Comparison of ENCODE assay signal across 8 mouse cellular contexts in the genomic region with DNA sequence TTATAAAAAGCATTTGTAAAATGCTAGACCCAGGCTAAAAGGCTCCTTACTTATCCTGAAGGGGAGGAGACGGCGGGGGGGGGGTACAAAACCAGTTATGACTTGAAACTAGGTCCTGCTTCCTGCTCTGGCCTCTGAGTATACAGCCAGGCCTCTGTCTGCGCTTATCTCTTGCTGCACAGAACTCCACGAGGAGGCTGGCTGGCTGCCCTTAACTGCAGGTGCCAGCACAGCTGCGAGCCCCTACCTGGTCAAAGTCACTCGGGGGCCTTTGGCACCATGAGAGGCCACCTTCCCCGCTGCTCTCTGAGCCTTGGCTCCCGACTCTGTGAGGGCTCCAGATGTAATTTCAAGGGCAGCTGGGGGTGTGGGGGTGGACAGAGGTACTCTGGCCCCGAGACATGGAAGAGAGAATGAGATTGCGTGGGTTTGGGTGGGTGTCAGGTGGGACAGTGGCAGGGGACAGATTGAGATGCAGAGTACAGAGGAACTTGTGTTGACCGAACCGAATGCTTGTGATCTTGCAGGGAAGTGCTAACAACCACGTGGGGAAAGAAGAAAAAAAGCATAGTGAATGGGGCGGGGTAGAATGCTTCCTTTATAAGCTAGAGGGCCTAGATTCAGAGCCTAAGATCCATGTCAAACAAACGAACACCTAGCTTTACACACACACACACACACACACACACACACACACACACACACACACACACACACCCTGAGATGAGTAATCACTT. TPM values are rescaled to one million over a fixed set of nuclear protein-coding genes. Genes with fewer than 3 reads are reported as not detected.
A peak's percentile ranks its signal among the peaks of the same experiment; 100 is the strongest.
DNase-seq lines count a peak whose midpoint lies in the region; ATAC-seq and TF ChIP-seq lines count a peak whose summit lies in the region.
"Had no signal": no experiment of that assay in that cellular context is flagged by ENCODE, and none has a peak within 500 bp of the region (broad histone marks: within the 10 kb centered on the region; RNA-seq: fewer than 3 reads in every experiment).

No protein-coding gene starts in this region.

- H3K79me2 ChIP-seq in MEL (ENCODE audit: control insufficient read depth, insufficient read depth, low read length, poor library complexity), result no peaks in the 10 kb centered on the region

- H3K27me3 ChIP-seq in MEL (ENCODE audit: control insufficient read depth in 1 of 2, insufficient read depth in 2 of 2, low read length in 2 of 2), result no peaks in the 10 kb centered on the region
- no peaks in the 10 kb centered on the region for H3K27me3 ChIP-seq in midbrain, embryonic 16.5 days (ENCODE audit: control insufficient read depth, insufficient read depth, low read depth, low read length)

- H3K27ac ChIP-seq in MEL (ENCODE audit: control insufficient read depth, low read depth, low read length), result peak overlapping the region; percentile 93
- no peak overlapping the region for H3K27ac ChIP-seq in midbrain, embryonic 16.5 days (ENCODE audit: low read length)

- TF ChIP-seq CTCF in MEL (IDR thresholded peaks at IDR 0.05 in 2 of 3, conservative IDR thresholded peaks at IDR 0.05 in 1 of 3; ENCODE audit: control insufficient read depth in 1 of 3, insufficient read depth in 1 of 3, low read depth in 2 of 3, low read length in 3 of 3, poor library complexity in 1 of 3, severe bottlenecking in 1 of 3), result no peak

- H3K36me3 ChIP-seq in MEL (ENCODE audit: control insufficient read depth in 1 of 2, insufficient read depth in 2 of 2, low read length in 2 of 2), result peaks cover 0 to 24% of the 10 kb centered on the region in 2 experiments; a peak in 2 of 4 replicates
- H3K36me3 ChIP-seq in midbrain, embryonic 16.5 days (ENCODE audit: control insufficient read depth, insufficient read depth, low read length), result no peaks in the 10 kb centered on the region

- H3K9ac ChIP-seq in MEL (ENCODE audit: control insufficient read depth, low read depth, low read length, poor library complexity, severe bottlenecking), result peak overlapping the region; percentile 63
- H3K9ac ChIP-seq in midbrain, embryonic 16.5 days (ENCODE audit: low read depth, low read length), result no peak overlapping the region

- peak; percentile 81 to 96; a peak in 3 of 4 replicates for TF ChIP-seq EP300 in MEL (IDR thresholded peaks at IDR 0.05; ENCODE audit: low read depth in 1 of 2, low read length in 2 of 2)

- peak in 1 of 2 experiments; percentile 38; a peak in 1 of 4 replicates for TF ChIP-seq POLR2A in MEL (IDR thresholded peaks at IDR 0.05; ENCODE audit: control insufficient read depth in 1 of 2, insufficient read depth in 1 of 2, low read depth in 1 of 2, low read length in 2 of 2, poor library complexity in 1 of 2)

- no peaks in the 10 kb centered on the region for H3K9me3 ChIP-seq in MEL (replicated peaks; ENCODE audit: insufficient read depth, low read length)
- H3K9me3 ChIP-seq in midbrain, embryonic 16.5 days (replicated peaks; ENCODE audit: control insufficient read depth, low read length, poor library complexity, severe bottlenecking), result no peaks in the 10 kb centered on the region

- no peak for ATAC-seq in midbrain, embryonic 16.5 days

- peak overlapping the region; percentile 51 to 65 for H3K4me3 ChIP-seq in MEL (ENCODE audit: control insufficient read depth in 1 of 2, insufficient read depth in 1 of 2, low read depth in 2 of 2, low read length in 2 of 2)
- no peak overlapping the region for H3K4me3 ChIP-seq in midbrain, embryonic 16.5 days (ENCODE audit: low read depth, low read length)

- peaks cover 27 to 32% of the 10 kb centered on the region in 2 experiments for H3K4me1 ChIP-seq in MEL (ENCODE audit: control insufficient read depth in 1 of 2, insufficient read depth in 2 of 2, low read length in 2 of 2)
- no peaks in the 10 kb centered on the region for H3K4me1 ChIP-seq in midbrain, embryonic 16.5 days (ENCODE audit: control insufficient read depth, insufficient read depth, low read length)

- no peak overlapping the region for H3K4me2 ChIP-seq in midbrain, embryonic 16.5 days (ENCODE audit: low read length)

- 73% methylated on average over 15 of the region's 15 CpGs for WGBS in midbrain, embryonic 16.5 days

- no peak for TF ChIP-seq RAD21 in MEL (IDR thresholded peaks at IDR 0.05; ENCODE audit: low read depth, low read length)

- peak; percentile 92 for DNase-seq in MEL (ENCODE audit: low read depth, low spot score)
- DNase-seq in c-Kit-negative CD71-positive TER-119-positive erythroid progenitor cells, embryonic 14.5 days (ENCODE audit: low read depth, low spot score), result peak; percentile 40
- DNase-seq in heart, postnatal 4 days, result peak; percentile 78
- DNase-seq in lung, postnatal 14 days, result peak; percentile 40
- no peak for DNase-seq in T-cell, adult 2 months (ENCODE audit: low spot score)
- no peak for DNase-seq in embryo, embryonic 10 days (ENCODE audit: low spot score)
- DNase-seq: adrenal gland, adult 2 months had no signal

TF ChIP-seq in MEL, 35 proteins besides CTCF, POLR2A, EP300 and RAD21:
- TF ChIP-seq NRF1 (IDR thresholded peaks at IDR 0.05; ENCODE audit: insufficient read depth, low read depth, low read length, poor library complexity, severe bottlenecking) (no peak; the same call in 1 of the 2 replicates), CHD2 (IDR thresholded peaks at IDR 0.05; ENCODE audit: low read length) (no peak), JUND (IDR thresholded peaks at IDR 0.05; ENCODE audit: low read depth, low read length) (no peak), MAFK (IDR thresholded peaks at IDR 0.05; ENCODE audit: borderline replicate concordance, low read depth, low read length) (no peak; the same call in 1 of the 2 replicates), TAL1 (IDR thresholded peaks at IDR 0.05; ENCODE audit: low read length) (peak; percentile 88), USF2 (IDR thresholded peaks at IDR 0.05; ENCODE audit: borderline replicate concordance in 1 of 2, insufficient read depth in 1 of 2, low read depth in 1 of 2, low read length in 2 of 2) (peak in 1 of 2 experiments; percentile 28; a peak in 1 of 4 replicates), ZC3H11A (IDR thresholded peaks at IDR 0.05; ENCODE audit: low read depth, low read length) (peak; percentile 25; the same call in 1 of the 2 replicates), SIN3A (IDR thresholded peaks at IDR 0.05; ENCODE audit: low read length) (peak; percentile 80), ZNF384 (IDR thresholded peaks at IDR 0.05; ENCODE audit: low read depth, low read length) (peak; percentile 83), ZKSCAN1 (IDR thresholded peaks at IDR 0.05; ENCODE audit: low read depth, low read length) (no peak), MAZ (IDR thresholded peaks at IDR 0.05; ENCODE audit: low read depth, low read length) (peak; percentile 89), MEF2A (IDR thresholded peaks at IDR 0.05; ENCODE audit: extremely low read depth, insufficient replicate concordance, low read depth, low read length, poor library complexity, severe bottlenecking) (0 out of 2 replicates have a peak, but pooled peaks have one; percentile 54), USF1 (IDR thresholded peaks at IDR 0.05; ENCODE audit: low read depth, low read length) (peak; percentile 77), KAT2A (conservative IDR thresholded peaks at IDR 0.05; ENCODE audit: low read depth, low read length) (no peak), MYB (IDR thresholded peaks at IDR 0.05; ENCODE audit: low read depth, low read length) (peak; percentile 67), ZMIZ1 (IDR thresholded peaks at IDR 0.05; ENCODE audit: low read depth, low read length) (no peak), ETS1 (IDR thresholded peaks at IDR 0.05; ENCODE audit: low read depth, low read length) (peak; percentile 98), MXI1 (IDR thresholded peaks at IDR 0.05; ENCODE audit: low read depth, low read length) (peak; percentile 95), BHLHE40 (IDR thresholded peaks at IDR 0.05; ENCODE audit: borderline replicate concordance, low read depth, low read length) (peak; percentile 60; the same call in 1 of the 2 replicates), RCOR1 (IDR thresholded peaks at IDR 0.05; ENCODE audit: low read depth, low read length) (peak; percentile 75; the same call in 1 of the 2 replicates), TBP (IDR thresholded peaks at IDR 0.05; ENCODE audit: low read depth, low read length) (no peak; the same call in 1 of the 2 replicates), SMC3 (IDR thresholded peaks at IDR 0.05; ENCODE audit: low read depth, low read length) (no peak; the same call in 1 of the 2 replicates), MAX (IDR thresholded peaks at IDR 0.05; ENCODE audit: low read length) (peak; percentile 83), TCF12 (IDR thresholded peaks at IDR 0.05; ENCODE audit: low read depth, low read length) (peak; percentile 100), NELFE (IDR thresholded peaks at IDR 0.05; ENCODE audit: low read depth, low read length) (peak; percentile 36; the same call in 1 of the 2 replicates), POLR2AphosphoS5 (IDR thresholded peaks at IDR 0.05; ENCODE audit: borderline replicate concordance, low read depth, low read length) (no peak), E2F4 (IDR thresholded peaks at IDR 0.05; ENCODE audit: borderline replicate concordance, low read depth, low read length) (no peak), UBTF (IDR thresholded peaks at IDR 0.05; ENCODE audit: borderline replicate concordance, insufficient read depth, low read depth, low read length) (no peak), POLR2AphosphoS2 (IDR thresholded peaks at IDR 0.05; ENCODE audit: low read length) (peak; percentile 25; the same call in 1 of the 2 replicates), GATA1 (IDR thresholded peaks at IDR 0.05; ENCODE audit: low read depth, low read length) (peak; percentile 91), CHD1 (IDR thresholded peaks at IDR 0.05; ENCODE audit: low read depth, low read length) (no peak), MYC (IDR thresholded peaks at IDR 0.05; ENCODE audit: low read depth, low read length) (peak; percentile 87), HCFC1 (IDR thresholded peaks at IDR 0.05; ENCODE audit: low read depth, low read length) (peak; percentile 51; the same call in 1 of the 2 replicates), GABPA (IDR thresholded peaks at IDR 0.05; ENCODE audit: low read depth, low read length) (0 out of 2 replicates have a peak, but pooled peaks have one; percentile 26), ELF1 (IDR thresholded peaks at IDR 0.05; ENCODE audit: low read depth, low read length) (peak; percentile 78)

RNA-seq across cellular contexts. Expression of gene Wipi1, which starts 24.0 kb away (rescaled TPM):
- 2.5 and 2.6 TPM in 2 replicates for total RNA-seq in MEL (2012; rRNA removed)
- 1 to 10 TPM in 1 of 2 experiments, not detected in 1; 8.2 TPM for polyA plus RNA-seq in MEL (2012; ENCODE audit: insufficient read depth in 1 of 2, insufficient read length in 2 of 2, low read depth in 1 of 2, low replicate concordance in 2 of 2, missing spikeins in 1 of 2)
- total RNA-seq in heart, postnatal 4 days (2021), result 10 to 100 TPM; 85.0 to 86.1 TPM
- polyA plus RNA-seq in midbrain, embryonic 16.5 days (2015; fragmentation: Nextera tagmentation; extraction: Ambion mirVana), result 14.3 and 15.6 TPM in 2 replicates

Comparison
In these comparisons a context has a peak if more than half of its experiments do, and no peak if none do; other contexts are left out.
1. DNase-seq: peak in MEL (single experiment), c-Kit-negative CD71-positive TER-119-positive erythroid progenitor cells, embryonic 14.5 days (single experiment), heart, postnatal 4 days (single experiment) and lung, postnatal 14 days (single experiment); none in T-cell, adult 2 months (single experiment) and embryo, embryonic 10 days (single experiment).
2. RNA of gene Wipi1, which starts 24.0 kb away (total RNA-seq): 85.0 to 86.1 TPM in heart, postnatal 4 days; 2.5 to 2.6 TPM in MEL; every median in the first group is over 10 times any median in the second.